Mouse (Mus musculus) T-cell, adult 2 months (primary cell): Measurements from ENCODE around the gene Hsf2bp.

Experiments
- DNase-seq: peaks from one replicate; pipeline ENCODE4 v3.0.0; 2022; ENCODE audit warnings: low spot score

Gene Hsf2bp

DNA sequence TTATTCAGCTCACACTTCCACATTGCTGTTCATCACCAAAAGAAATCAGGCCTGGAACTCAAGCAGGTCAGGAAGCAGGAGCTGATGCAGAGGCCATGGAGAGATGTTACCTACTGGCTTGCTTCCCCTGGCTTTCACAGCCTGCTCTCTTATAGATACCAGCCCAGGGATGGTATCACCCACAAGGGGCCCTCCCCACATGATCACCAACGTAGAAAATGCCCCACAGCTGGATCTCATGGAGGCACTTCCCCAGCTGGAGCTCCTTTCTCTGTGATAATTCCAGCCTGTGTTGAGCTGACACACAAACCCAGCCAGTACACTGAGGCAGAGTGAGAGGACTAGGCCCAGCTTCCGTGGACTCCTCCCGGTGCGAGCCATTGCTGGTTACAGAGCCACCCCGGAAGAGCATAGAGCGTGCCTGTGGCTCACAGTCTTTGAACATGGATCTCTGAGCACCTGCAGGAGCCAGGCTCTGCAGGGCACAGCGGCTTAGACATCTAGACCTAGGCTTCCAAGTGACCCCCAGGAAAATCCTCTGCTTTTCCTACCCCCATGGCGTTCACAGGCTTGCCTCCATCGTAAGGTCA lies 130.9 kb downstream of the Hsf2bp start:
- DNase-seq = peak; percentile 16

DNA sequence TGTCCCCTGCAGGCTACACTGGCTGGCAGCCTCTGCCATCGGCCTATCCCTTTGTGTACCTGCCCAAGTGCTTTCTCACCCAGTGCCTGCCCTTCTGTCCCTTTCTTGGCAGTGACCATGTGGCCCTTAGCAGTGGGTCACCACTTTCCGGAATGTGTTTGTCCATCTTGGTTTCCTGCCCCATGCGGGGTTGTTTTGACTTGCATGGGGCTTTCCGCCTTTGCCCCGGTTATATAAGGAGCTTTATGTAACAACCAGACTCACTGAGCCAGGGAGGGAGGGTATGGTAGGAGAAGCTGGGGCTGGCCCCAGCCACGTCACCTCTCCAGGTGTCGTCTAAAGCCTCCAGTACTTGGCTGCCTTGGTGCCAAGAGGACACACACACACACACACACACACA lies 132.1 kb downstream of the Hsf2bp start:
- no peak for DNase-seq

DNA sequence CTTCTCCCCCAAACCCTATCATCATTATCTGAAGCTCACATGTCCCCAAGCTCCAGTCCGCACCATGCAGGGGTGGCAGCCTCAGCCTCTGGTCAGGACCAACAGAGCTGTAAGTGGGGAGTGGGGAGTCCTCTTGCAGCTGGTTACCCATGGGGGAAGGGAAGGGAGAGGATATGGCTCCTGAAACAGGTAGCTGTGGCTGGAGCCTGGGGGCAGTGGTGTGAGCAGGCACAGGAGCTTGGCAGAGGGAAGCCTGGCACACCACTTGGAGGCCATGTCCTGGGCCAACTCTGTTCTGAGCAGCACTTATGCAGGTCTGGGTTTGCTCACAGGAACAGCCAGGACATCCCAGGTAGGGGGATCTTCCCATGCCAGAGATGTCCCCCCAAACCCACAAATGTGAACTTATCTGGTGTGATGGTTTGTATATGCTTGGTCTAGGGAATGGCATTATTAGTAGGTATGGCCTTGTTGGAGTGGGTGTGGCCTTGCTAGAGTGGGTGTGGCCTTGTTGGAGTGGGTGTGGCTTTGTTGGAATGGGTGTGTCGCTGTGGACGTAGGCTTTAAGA lies 133.4 kb downstream of the Hsf2bp start:
- DNase-seq = no peak

DNA sequence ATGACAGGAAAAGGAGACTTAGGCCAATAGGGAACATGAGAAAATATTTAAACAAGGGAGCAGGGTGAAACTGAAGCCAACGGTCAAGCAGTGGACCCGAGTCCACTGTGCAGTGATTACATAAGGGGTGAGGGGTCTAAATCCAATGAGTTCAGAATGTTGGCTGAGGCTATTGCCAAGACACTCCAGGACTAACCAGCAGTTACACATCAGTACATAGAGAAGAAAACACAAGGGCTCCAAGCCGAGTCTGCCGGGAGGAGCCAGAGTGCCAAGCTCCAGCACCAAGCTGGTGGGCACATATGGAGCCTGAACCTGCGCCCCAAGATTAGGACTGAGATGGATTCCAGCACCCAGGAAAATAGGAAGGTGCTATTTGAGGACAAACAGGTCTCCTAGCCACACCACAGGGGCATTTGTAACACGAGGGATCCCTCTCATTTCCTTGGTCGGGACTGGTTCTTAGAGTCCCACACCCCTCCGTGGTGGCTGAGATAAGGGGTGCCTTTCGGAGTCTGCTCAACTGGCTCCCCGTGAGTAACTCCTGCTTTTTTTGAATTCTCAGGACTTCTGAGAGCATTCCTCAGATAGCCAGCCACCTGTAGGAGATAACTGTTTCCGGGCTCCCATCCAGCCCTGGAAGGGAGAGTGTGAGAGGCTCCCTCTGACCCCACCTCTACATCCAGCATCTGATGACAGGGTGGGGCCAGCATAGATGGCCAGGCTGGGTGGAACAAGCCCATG lies 134.5 kb downstream of the Hsf2bp start:
- no peak for DNase-seq

DNA sequence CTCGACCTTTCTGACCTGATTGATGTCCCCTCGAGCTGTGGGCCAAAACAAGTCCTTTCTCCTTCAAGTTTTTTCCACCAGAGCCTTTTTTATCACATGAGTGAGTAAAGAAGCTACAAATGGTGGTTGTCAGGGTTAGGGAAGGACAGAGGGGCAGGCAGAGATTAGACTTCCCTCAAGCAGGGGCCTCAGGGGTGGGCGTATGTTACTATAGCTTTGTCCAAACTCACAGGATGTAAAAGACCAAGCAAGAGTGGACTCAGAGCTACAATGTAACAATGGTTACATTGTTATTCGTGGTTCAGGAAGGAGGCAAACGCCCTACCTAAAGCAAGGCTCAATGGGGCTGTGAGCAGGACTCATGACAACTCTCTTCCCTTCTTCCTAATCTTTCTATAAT lies 137.2 kb downstream of the Hsf2bp start:
- no peak for DNase-seq

DNA sequence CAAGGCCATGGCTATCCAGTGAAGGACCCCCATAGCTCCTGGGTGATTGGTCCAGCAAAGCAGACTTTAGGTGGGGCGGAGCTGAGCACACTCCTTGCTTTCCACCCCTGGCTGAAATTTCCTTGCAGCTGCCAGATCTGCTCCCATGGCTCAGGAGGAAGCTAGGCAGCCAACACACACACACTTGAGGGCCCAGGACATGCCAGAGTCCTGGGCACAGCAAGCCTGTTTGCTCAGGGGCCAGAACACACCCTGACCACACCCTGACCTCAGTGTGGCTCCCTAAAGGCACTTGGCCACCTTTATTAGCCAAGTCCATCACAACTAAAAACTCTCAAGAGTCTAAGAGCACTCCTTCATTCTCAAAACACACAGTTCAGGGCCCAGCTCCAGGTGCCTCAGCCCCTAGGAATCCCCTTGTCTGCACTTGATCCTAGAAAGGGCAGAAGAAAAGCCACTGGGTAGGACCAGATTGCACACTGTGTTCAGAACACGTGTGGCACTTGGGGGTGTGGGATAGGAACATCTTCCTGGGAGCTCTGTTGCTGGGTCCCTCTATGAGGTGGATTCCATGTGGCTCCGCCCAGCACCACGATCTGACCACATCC lies 138.9 kb downstream of the Hsf2bp start:
- no peak for DNase-seq

DNA sequence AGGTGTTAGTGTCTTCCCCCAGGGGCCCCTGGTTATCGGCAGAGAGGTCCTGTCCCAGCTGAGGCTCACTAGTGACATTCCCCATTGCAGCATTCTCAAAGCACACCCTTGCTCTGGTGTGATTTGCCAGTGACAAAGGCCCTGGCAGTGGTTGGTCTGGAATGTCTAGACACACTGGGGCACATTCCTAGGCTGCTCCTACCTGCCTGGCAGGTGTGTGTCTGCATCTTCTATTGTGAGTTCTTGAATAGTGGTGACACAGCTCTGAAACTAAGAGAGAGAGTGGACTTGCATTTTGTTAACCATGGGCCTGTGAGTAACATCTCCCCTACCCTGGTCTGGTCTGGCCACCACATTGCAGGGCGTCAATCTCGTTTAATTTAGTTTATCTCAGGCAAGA lies 139.4 kb downstream of the Hsf2bp start:
- DNase-seq = no peak

DNA sequence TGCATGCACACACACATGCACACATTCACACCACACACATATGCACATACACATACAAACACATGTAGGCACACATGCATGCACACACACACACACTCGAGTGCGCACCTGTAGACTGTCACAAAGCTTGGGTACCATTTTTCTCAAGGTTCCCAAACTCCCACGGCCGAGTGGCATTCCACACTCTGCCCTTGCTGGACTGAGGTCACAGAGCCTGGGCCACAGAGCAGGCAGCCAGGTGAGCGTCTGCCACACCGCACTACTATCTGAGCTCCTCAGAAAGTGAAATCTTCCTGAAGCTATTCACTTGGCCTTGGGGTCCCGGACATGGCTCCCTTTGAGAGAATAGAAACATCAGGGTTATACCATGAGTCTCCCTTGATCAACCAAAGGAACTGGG lies 139.8 kb downstream of the Hsf2bp start:
- DNase-seq = no peak
